In the genomic region with DNA sequence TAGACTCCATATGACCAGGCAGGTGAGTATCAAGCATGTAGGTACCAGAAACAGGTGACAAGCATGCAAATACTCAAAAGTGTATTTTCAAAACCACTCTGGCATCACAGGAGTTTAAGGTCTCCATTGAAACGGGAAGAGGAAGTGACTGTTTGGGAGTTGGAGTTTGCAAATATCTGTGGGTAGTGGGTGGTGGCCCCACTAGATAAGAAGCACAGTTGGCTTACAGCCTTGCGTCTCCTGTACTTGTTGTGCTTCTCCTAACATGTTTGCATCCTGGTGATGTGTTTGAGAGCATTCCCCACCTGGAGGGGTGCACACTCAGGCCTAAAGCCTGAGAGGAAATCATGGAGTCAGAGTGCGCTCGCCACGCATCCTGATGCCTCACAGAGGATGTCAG, we compare ENCODE assay signal across 1 mouse cellular context.
A peak's percentile ranks its signal among the peaks of the same experiment; 100 is the strongest.
TF ChIP-seq lines count a peak whose summit lies in the region.

No protein-coding gene starts in this region.

TF ChIP-seq in MEL, 35 proteins besides CTCF, POLR2A, EP300 and RAD21 (continued from another document):
- TF ChIP-seq POLR2AphosphoS2 (IDR thresholded peaks at IDR 0.05; ENCODE audit: low read length): no peak
- no peak for TF ChIP-seq JUND (IDR thresholded peaks at IDR 0.05; ENCODE audit: low read depth, low read length)
- peak; percentile 80 for TF ChIP-seq TAL1 (IDR thresholded peaks at IDR 0.05; ENCODE audit: low read length)
- TF ChIP-seq ETS1 (IDR thresholded peaks at IDR 0.05; ENCODE audit: low read depth, low read length): peak; percentile 88
- peak; percentile 34; the same call in 1 of the 2 replicates for TF ChIP-seq KAT2A (conservative IDR thresholded peaks at IDR 0.05; ENCODE audit: low read depth, low read length)
- no peak for TF ChIP-seq ZMIZ1 (IDR thresholded peaks at IDR 0.05; ENCODE audit: low read depth, low read length)
- TF ChIP-seq SIN3A (IDR thresholded peaks at IDR 0.05; ENCODE audit: low read length): peak; percentile 92
- TF ChIP-seq USF2 (IDR thresholded peaks at IDR 0.05; ENCODE audit: borderline replicate concordance in 1 of 2, insufficient read depth in 1 of 2, low read depth in 1 of 2, low read length in 2 of 2): no peak
- peak; percentile 29; the same call in 1 of the 2 replicates for TF ChIP-seq MXI1 (IDR thresholded peaks at IDR 0.05; ENCODE audit: low read depth, low read length)
- peak; percentile 91 for TF ChIP-seq MYB (IDR thresholded peaks at IDR 0.05; ENCODE audit: low read depth, low read length)
- peak; percentile 88 for TF ChIP-seq TCF12 (IDR thresholded peaks at IDR 0.05; ENCODE audit: low read depth, low read length)
- no peak for TF ChIP-seq BHLHE40 (IDR thresholded peaks at IDR 0.05; ENCODE audit: borderline replicate concordance, low read depth, low read length)
- TF ChIP-seq SMC3 (IDR thresholded peaks at IDR 0.05; ENCODE audit: low read depth, low read length): 0 out of 2 replicates have a peak, but pooled peaks have one; percentile 0
- no peak for TF ChIP-seq MEF2A (IDR thresholded peaks at IDR 0.05; ENCODE audit: extremely low read depth, insufficient replicate concordance, low read depth, low read length, poor library complexity, severe bottlenecking)
- no peak for TF ChIP-seq UBTF (IDR thresholded peaks at IDR 0.05; ENCODE audit: borderline replicate concordance, insufficient read depth, low read depth, low read length)
- no peak; the same call in 1 of the 2 replicates for TF ChIP-seq ZNF384 (IDR thresholded peaks at IDR 0.05; ENCODE audit: low read depth, low read length)
- no peak for TF ChIP-seq ZKSCAN1 (IDR thresholded peaks at IDR 0.05; ENCODE audit: low read depth, low read length)
- TF ChIP-seq GABPA (IDR thresholded peaks at IDR 0.05; ENCODE audit: low read depth, low read length): no peak
- peak; percentile 65 for TF ChIP-seq HCFC1 (IDR thresholded peaks at IDR 0.05; ENCODE audit: low read depth, low read length)
- TF ChIP-seq ELF1 (IDR thresholded peaks at IDR 0.05; ENCODE audit: low read depth, low read length): peak; percentile 73
- TF ChIP-seq CHD2 (IDR thresholded peaks at IDR 0.05; ENCODE audit: low read length): no peak
- TF ChIP-seq NELFE (IDR thresholded peaks at IDR 0.05; ENCODE audit: low read depth, low read length): peak; percentile 29; the same call in 1 of the 2 replicates
- TF ChIP-seq POLR2AphosphoS5 (IDR thresholded peaks at IDR 0.05; ENCODE audit: borderline replicate concordance, low read depth, low read length): no peak
- peak; percentile 85 for TF ChIP-seq TBP (IDR thresholded peaks at IDR 0.05; ENCODE audit: low read depth, low read length)
- peak; percentile 33; the same call in 1 of the 2 replicates for TF ChIP-seq MAX (IDR thresholded peaks at IDR 0.05; ENCODE audit: low read length)
- peak; percentile 37; the same call in 1 of the 2 replicates for TF ChIP-seq MAFK (IDR thresholded peaks at IDR 0.05; ENCODE audit: borderline replicate concordance, low read depth, low read length)
TF ChIP-seq in MEL: peak in this region for 19.
